Mouse (Mus musculus) neutrophil, adult 65 days (primary cell): ENCODE data around the gene Npas2. TPM values are rescaled to one million over a fixed set of nuclear protein-coding genes. Genes with fewer than 3 reads are reported as not detected.

Experiments used
- total RNA-seq: library from RNA; stranded (reverse); gene quantifications from 2 replicates; pipeline ENCODE4 v1.2.4, GENCODE M21; 2023

The Npas2 gene
- 0.09 TPM in 1 of 2 replicates, not detected in the other for total RNA-seq

DNA sequence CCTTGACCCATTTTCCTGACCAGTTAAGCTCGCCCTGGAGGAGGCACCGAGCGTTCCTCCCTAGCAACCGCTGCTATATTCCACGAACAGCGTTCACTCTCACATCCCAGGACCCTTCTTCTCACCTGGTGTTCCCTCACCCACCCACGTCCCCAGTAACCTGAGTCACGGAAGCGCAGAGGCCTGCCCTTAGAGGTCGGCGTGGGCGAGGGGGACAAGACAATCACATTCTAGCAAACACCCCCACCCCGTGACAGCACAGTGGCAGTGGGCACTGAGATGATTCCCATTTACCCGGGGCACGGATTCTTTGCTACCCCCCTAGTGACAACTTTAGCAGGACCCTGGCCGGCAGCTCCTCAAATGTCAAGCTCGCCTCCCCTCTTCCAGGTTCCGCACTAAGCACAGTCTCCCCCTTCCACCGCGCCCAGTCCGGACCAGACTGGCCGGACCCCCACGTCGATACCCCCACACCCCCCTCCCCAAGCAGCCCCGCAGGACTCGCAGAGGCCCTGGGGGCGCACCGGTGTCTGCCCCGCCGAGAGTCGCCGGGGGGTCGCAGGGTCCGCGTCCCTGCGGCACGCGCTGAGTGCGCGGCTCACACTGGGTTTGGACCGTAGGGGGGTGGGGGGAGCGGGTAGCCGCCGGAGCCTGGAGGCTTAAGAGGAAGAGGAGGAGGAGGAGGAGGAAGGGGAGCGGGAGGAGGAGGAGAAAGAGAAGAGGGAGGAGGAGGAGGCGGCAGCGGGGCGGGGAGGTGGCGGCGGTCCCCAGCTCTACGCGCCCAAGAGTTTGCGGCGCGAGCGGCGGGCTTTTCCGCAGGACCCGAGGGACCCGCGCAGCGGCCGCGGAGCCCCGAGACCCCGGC, at the start of gene Npas2:
Gene Npas2, plus strand, starts transcription at position 735 of the 865 bp plus-strand sequence.

DNA sequence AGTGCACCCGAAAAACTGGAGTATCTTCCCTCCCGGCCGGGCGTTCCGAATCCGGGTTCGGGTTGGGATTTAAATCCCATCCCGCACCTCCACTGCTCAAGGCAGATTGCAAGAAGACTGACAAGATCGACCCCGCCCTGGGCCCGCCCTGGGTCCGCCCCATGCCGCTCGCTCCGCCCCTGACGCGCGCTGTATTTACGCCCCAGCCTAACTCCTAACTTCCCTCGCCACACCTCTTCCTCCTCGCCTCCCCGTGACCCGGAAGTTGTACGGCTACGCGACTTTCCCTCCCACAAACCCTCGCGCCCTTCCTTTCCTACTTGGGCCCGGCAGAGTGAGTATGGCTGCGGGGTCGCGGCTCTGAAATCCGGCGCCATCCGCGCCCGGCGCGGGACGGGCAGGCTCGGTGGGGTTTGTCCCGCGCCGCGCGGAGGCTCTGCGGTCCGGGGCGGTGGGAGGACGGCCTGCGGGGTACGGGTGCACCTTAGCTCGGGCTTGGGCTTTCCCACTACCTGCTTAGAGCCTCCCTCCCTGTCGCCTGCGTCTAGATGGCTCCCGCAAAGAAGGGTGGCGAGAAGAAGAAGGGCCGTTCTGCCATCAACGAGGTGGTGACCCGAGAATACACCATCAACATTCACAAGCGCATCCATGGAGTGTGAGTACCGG, 174.2 kb downstream of the Npas2 start, which contains the start of gene Rpl31:
Gene Rpl31, plus strand, starts transcription at position 242 of the 666 bp plus-strand sequence.

Other genes with a start within 250 kb of the Npas2 start
- 39.6 and 48.0 TPM in 2 replicates for gene Pdcl3, start 208.1 kb upstream of the Npas2 start, total RNA-seq
- gene Rpl31, start 174.1 kb downstream of the Npas2 start, total RNA-seq: 209 and 501 TPM in 2 replicates